Mouse (Mus musculus) CH12.LX (cell line): ENCODE measurements at regions not wholly inside any gene's neighbourhood (a gene's known extent, or its start where the extent isn't known, plus 50 kb on each side); places are given as distances from the start of the nearest gene placed in this dataset.

Source experiments
- DNase-seq: peaks from one replicate; pipeline ENCODE4 v3.0.0-alpha.2; 2013; ENCODE audit errors: extremely low read depth
- H3K27ac ChIP-seq: 2 replicates; pipeline ENCODE4 v1.5.1; 2012; ENCODE audit warnings: low read depth, mild to moderate bottlenecking, control low read depth, moderate library complexity; ENCODE audit not compliant: insufficient read depth
- H3K27me3 ChIP-seq: replicated peaks from 2 replicates; pipeline ENCODE3; 2012; ENCODE audit warnings: inconsistent platforms
- H3K36me3 ChIP-seq, 2 experiments: replicated peaks in 1 of 2; 2 replicates each; pipeline versions ENCODE3 to v1.6.1; 2012; ENCODE audit warnings: inconsistent platforms in 1 of 2, low read length in 1 of 2, mild to moderate bottlenecking in 1 of 2, mixed read lengths in 1 of 2, moderate library complexity in 1 of 2; ENCODE audit not compliant: control insufficient read depth in 1 of 2, insufficient read depth in 1 of 2
- H3K4me1 ChIP-seq, 2 experiments: 2 replicates each; pipeline ENCODE4 v1.6.1; 2012; ENCODE audit warnings: inconsistent platforms in 1 of 2, moderate library complexity in 1 of 2; ENCODE audit not compliant: insufficient read depth in 2 of 2, control insufficient read depth in 1 of 2
- H3K4me2 ChIP-seq: 2 replicates; pipeline ENCODE4 v1.6.1; 2012; ENCODE audit warnings: low read depth, mild to moderate bottlenecking, control low read depth; ENCODE audit not compliant: poor library complexity, insufficient read depth, severe bottlenecking
- H3K4me3 ChIP-seq, 3 experiments: fragments of 150-350 bp in 1 of 3; sonication (generic) in 1 of 3; replicated peaks in 1 of 3; 2 replicates each; pipeline versions ENCODE3 to v1.5.1; 2011 to 2012; ENCODE audit warnings: low read depth in 2 of 3, low read length in 2 of 3, mild to moderate bottlenecking in 2 of 3, moderate library complexity in 2 of 3, control low read depth in 1 of 3, improper control_type of control experiment in 1 of 3, inconsistent platforms in 1 of 3, mixed read lengths in 1 of 3; ENCODE audit not compliant: poor library complexity in 1 of 3
- H3K79me2 ChIP-seq: replicated peaks from 2 replicates; pipeline ENCODE4 v1.6.1; 2012; ENCODE audit warnings: mild to moderate bottlenecking, moderate library complexity; ENCODE audit not compliant: control insufficient read depth, poor library complexity, insufficient read depth, severe bottlenecking; ENCODE audit errors: extremely low read depth
- H3K9ac ChIP-seq: 2 replicates; pipeline ENCODE4 v1.6.1; 2012; ENCODE audit warnings: low read depth, mild to moderate bottlenecking, control low read depth, moderate library complexity; ENCODE audit not compliant: insufficient read depth
- H3K9me3 ChIP-seq: replicated peaks from 2 replicates; pipeline ENCODE3; 2012; ENCODE audit warnings: low read length, inconsistent platforms, mixed read lengths
- BHLHE40 ChIP-seq: IDR thresholded peaks from 2 replicates; pipeline ENCODE4 v1.6.1; 2011; ENCODE audit warnings: mild to moderate bottlenecking, low read depth, low read length, improper control_type of control experiment
- CTCF ChIP-seq, 2 experiments: IDR thresholded peaks in 1 of 2; conservative IDR thresholded peaks in 1 of 2; 2 replicates each; pipeline ENCODE4 v1.5.1; 2011 to 2012; ENCODE audit warnings: low read depth in 2 of 2, low read length in 2 of 2, improper control_type of control experiment in 1 of 2, inconsistent platforms in 1 of 2, mild to moderate bottlenecking in 1 of 2, moderate library complexity in 1 of 2
- EP300 ChIP-seq: IDR thresholded peaks from 2 replicates; pipeline ENCODE4 v1.6.1; 2011; ENCODE audit warnings: low read length, improper control_type of control experiment
- GABPA ChIP-seq: IDR thresholded peaks from 2 replicates; pipeline ENCODE4 v1.6.1; 2012; ENCODE audit warnings: low read depth, low read length, improper control_type of control experiment, inconsistent platforms; ENCODE audit not compliant: insufficient replicate concordance
- JUND ChIP-seq: conservative IDR thresholded peaks from 2 replicates; pipeline ENCODE4 v1.6.1; 2011; ENCODE audit warnings: low read depth, low read length, improper control_type of control experiment
- MAFK ChIP-seq: IDR thresholded peaks from 2 replicates; pipeline ENCODE4 v1.6.1; 2011; ENCODE audit warnings: low read length, improper control_type of control experiment; ENCODE audit not compliant: insufficient replicate concordance
- MEF2A ChIP-seq: IDR thresholded peaks from 2 replicates; pipeline ENCODE4 v1.6.1; 2014; ENCODE audit warnings: low read depth, mild to moderate bottlenecking, inconsistent platforms, low read length, improper control_type of control experiment, borderline replicate concordance
- NRF1 ChIP-seq: IDR thresholded peaks from 2 replicates; pipeline ENCODE4 v1.6.1; 2014; ENCODE audit warnings: low read depth, mild to moderate bottlenecking, inconsistent platforms, low read length, improper control_type of control experiment, moderate library complexity
- PAX5 ChIP-seq: IDR thresholded peaks from 2 replicates; pipeline ENCODE4 v1.6.1; 2012; ENCODE audit warnings: low read length, inconsistent platforms, mixed read lengths
- POLR2A ChIP-seq: IDR thresholded peaks from 2 replicates; pipeline ENCODE4 v1.6.1; 2011; ENCODE audit warnings: low read depth, mild to moderate bottlenecking, improper control_type of control experiment, low read length
- POLR2AphosphoS2 ChIP-seq: IDR thresholded peaks from 2 replicates; pipeline ENCODE4 v1.6.1; 2011; ENCODE audit warnings: low read depth, low read length, improper control_type of control experiment
- RCOR1 ChIP-seq: conservative IDR thresholded peaks from 2 replicates; pipeline ENCODE4 v1.6.1; 2012; ENCODE audit warnings: low read depth, mild to moderate bottlenecking, inconsistent platforms, low read length, improper control_type of control experiment
- SIN3A ChIP-seq: IDR thresholded peaks from 2 replicates; pipeline ENCODE4 v1.6.1; 2012; ENCODE audit warnings: low read length, improper control_type of control experiment, inconsistent platforms
- SMC3 ChIP-seq: IDR thresholded peaks from 2 replicates; pipeline ENCODE4 v1.6.1; 2011; ENCODE audit warnings: low read depth, low read length, improper control_type of control experiment
- TCF12 ChIP-seq: IDR thresholded peaks from 2 replicates; pipeline ENCODE4 v1.6.1; 2014; ENCODE audit warnings: low read depth, mild to moderate bottlenecking, inconsistent platforms, low read length, improper control_type of control experiment
- ZMIZ1 ChIP-seq: IDR thresholded peaks from 2 replicates; pipeline ENCODE4 v1.6.1; 2012; ENCODE audit warnings: low read depth, mild to moderate bottlenecking, inconsistent platforms, low read length, improper control_type of control experiment
- ZNF384 ChIP-seq: IDR thresholded peaks from 2 replicates; pipeline ENCODE4 v1.6.1; 2012; ENCODE audit warnings: low read depth, low read length, improper control_type of control experiment, inconsistent platforms
- dilution Hi-C: fragments of 300-500 bp; cut with MboI; formaldehyde crosslinking; loops from 2 replicates; pipeline ENCODE4 v1.14.3; 2020; ENCODE audit warnings: low sequenced_read_pairs; ENCODE audit not compliant: extremely low pct_unique_long_range_greater_than_20kb, extremely low pct_ligation_motif_present
- in situ Hi-C: fragments of 300-500 bp; cut with MboI; formaldehyde crosslinking; loops from 3 replicates; pipeline ENCODE4 v1.14.3; 2019; ENCODE audit warnings: low sequenced_read_pairs, low pct_ligation_motif_present, low pct_unique_long_range_greater_than_20kb, mixed read lengths

DNA sequence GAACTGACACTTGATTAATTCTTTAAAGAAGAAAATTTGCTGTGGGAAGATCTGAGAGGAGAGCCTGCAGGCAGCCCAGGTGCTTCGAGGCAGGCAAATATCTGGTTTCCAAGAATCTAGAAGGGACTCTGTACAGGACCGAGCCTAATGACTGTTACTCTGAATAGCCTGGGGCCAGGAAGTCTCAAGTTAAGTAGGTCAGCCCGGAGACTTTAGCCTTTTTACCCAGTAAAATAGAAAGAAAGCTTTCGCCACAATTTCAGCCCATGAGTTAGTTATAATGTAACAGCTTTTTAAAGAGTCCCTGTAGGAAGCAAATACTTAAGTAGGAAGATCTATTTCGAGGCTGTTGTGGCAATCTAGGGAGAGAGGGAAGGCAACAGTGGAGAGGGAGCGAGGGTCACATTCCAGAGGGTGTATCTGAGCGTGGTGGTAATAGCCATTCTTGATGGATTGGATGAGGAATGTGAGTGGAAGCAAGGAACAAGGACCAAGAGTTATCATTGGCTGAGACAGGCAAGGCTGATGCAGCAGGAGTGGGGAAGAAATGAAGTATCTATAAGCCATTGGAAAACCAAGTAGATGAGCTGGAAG is 50.2 kb upstream of the Fam184a start:
- Histone ChIP-seq H3K27ac (no peak overlapping the region), H3K4me1 (no peaks in the 10 kb centered on the region), H3K27me3 (no peaks in the 10 kb centered on the region), H3K36me3 (no peaks in the 10 kb centered on the region), H3K9ac (no peak overlapping the region), H3K4me2 (no peak overlapping the region), H3K4me3 (no peak overlapping the region), H3K79me2 (no peaks in the 10 kb centered on the region), H3K9me3 (no peaks in the 10 kb centered on the region)
- dilution Hi-C loops: no loop called here
- in situ Hi-C loops: loop anchor here (10.0 kb wide), 1 partner anchor 166 kb away; the partner anchor contains the start of gene Mcm9
- DNase-seq: no peak
- TF ChIP-seq EP300 (no peak), MEF2A (no peak), ZMIZ1 (no peak), ZNF384 (no peak), POLR2AphosphoS2 (no peak), NRF1 (no peak), CTCF (conservative IDR thresholded peaks at IDR 0.05 in 1 of 2, IDR thresholded peaks at IDR 0.05 in 1 of 2; ENCODE audit: low read depth in 2 of 2, low read length in 2 of 2) (no peak), PAX5 (no peak), RCOR1 (no peak), SIN3A (no peak), POLR2A (no peak), TCF12 (no peak), MAFK (no peak), JUND (no peak), BHLHE40 (no peak), GABPA (no peak), SMC3 (no peak)
